Mouse (Mus musculus) kidney, adult 2 months (tissue): ENCODE measurements around the gene Apobec3. TPM values are rescaled to one million over a fixed set of nuclear protein-coding genes. Genes with fewer than 3 reads are reported as not detected.
A peak's percentile ranks its signal among the peaks of the same experiment; 100 is the strongest.
"Not testable (repeated sequence)": the region's sequence is repeated elsewhere in the genome, so short reads cannot be mapped to it uniquely, and the experiment has no call there.

Source experiments
- DNase-seq: peaks from one replicate; pipeline ENCODE4 v3.0.0; 2021
- H3K27ac ChIP-seq: fragments of 200-500 bp; 2 replicates; pipeline ENCODE4 v1.5.1; 2012; ENCODE audit warnings: low read depth, low read length, control low read depth, inconsistent platforms; ENCODE audit not compliant: insufficient read depth
- H3K27me3 ChIP-seq: fragments of 200-500 bp; replicated peaks from 2 replicates; pipeline ENCODE4 v1.6.1; 2012; ENCODE audit warnings: mild to moderate bottlenecking, moderate library complexity, low read length, inconsistent platforms; ENCODE audit not compliant: control insufficient read depth, insufficient read depth
- H3K36me3 ChIP-seq: fragments of 200-500 bp; 2 replicates; pipeline ENCODE4 v1.6.1; 2012; ENCODE audit warnings: mild to moderate bottlenecking, moderate library complexity, low read length, inconsistent platforms; ENCODE audit not compliant: control insufficient read depth, insufficient read depth
- H3K4me1 ChIP-seq: fragments of 200-500 bp; 2 replicates; pipeline ENCODE4 v1.6.1; 2011; ENCODE audit warnings: low read length; ENCODE audit not compliant: control insufficient read depth, insufficient read depth
- H3K4me3 ChIP-seq: fragments of 200-500 bp; 2 replicates; pipeline ENCODE4 v1.5.1; 2011; ENCODE audit warnings: mild to moderate bottlenecking, low read depth, low read length, control low read depth; ENCODE audit not compliant: insufficient read depth
- CTCF ChIP-seq: fragments of 200-500 bp; conservative IDR thresholded peaks from 2 replicates; pipeline ENCODE4 v1.5.1; 2011; ENCODE audit warnings: low read depth, mild to moderate bottlenecking, control low read depth, low read length, moderate library complexity, mixed read lengths; ENCODE audit not compliant: insufficient read depth, insufficient read length
- POLR2A ChIP-seq: fragments of 200-500 bp; IDR thresholded peaks from one replicate; pipeline ENCODE4 v1.6.1; 2011; ENCODE audit warnings: low read depth, low read length, control low read depth
- WGBS: fragments of 180-500 bp; shearing (Covaris S2); methylation state at CpG from one replicate; pipeline ENCODE4 v1.1.7; 2018; 5-methylcytosine and 5-hydroxymethylcytosine counted together
- polyA plus RNA-seq: library from polyadenylated mRNA; depleted of rRNA; stranded (reverse); fragments of >200 nt; gene quantifications from 2 replicates; pipeline ENCODE4 v1.2.3, GENCODE M21; 2012

The Apobec3 gene
- polyA plus RNA-seq, 1 experiment = 13.4 TPM

DNA sequence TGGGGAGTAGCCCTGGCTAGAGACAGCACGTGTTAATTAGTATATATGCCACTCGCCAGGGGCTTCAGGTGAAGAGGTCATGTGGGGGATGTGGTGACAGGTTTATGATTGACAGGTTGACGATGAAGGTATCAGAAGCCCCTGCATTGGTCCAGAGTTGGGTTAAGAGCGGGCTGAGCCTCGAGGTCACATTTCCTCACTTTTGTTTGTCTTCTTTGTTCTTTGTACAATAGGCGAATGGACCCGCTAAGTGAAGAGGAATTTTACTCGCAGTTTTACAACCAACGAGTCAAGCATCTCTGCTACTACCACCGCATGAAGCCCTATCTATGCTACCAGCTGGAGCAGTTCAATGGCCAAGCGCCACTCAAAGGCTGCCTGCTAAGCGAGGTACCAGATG lies 13.8 kb downstream of the Apobec3 start:
- TF ChIP-seq CTCF (no peak), POLR2A (no peak)
- Histone ChIP-seq H3K36me3 (no peaks in the 10 kb centered on the region), H3K4me1 (no peaks in the 10 kb centered on the region), H3K27me3 (no peaks in the 10 kb centered on the region), H3K4me3 (no peak overlapping the region), H3K27ac (no peak overlapping the region)
- no peak for DNase-seq
- 65% methylated on average over 12 of the region's 12 CpGs for WGBS

GRCm38 (mm10) chr15:79906855-79907254 lies 15.4 kb downstream of the Apobec3 start:
- DNase-seq = no peak
- TF ChIP-seq CTCF = no peak
- no peak for TF ChIP-seq POLR2A

DNA sequence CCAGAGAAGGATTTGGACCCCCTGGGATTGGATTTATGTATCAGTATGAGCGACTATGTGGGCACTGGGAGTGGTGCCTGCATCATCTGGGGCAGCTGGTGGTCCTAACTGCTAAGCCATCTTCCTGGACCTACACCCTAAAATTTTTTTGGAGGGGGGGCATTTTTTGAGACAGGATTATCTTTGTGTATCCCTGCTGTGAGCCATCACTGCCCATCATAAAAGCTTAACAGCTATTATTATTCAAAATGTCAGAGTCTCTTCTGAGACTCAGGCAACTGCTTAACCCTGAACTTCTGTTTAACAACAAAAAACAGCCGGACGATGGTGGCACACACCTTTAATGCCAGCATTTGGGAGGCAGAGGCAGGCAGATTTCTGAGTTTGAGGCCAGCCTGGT lies 17.5 kb downstream of the Apobec3 start:
- not testable (repeated sequence) for DNase-seq, H3K36me3 ChIP-seq, H3K27ac ChIP-seq, H3K27me3 ChIP-seq, H3K4me3 ChIP-seq, H3K4me1 ChIP-seq
- 89% methylated on average over 3 of the region's 3 CpGs for whole genome bisulfite sequencing

More at GRCm38 (mm10) chr15:79906855-79907254, 15.4 kb downstream of the Apobec3 start:
- Histone ChIP-seq H3K4me3 (no peak overlapping the region), H3K27me3 (no peaks in the 10 kb centered on the region), H3K36me3 (no peaks in the 10 kb centered on the region), H3K4me1 (no peaks in the 10 kb centered on the region), H3K27ac (no peak overlapping the region)
- 59% methylated on average over 14 of the region's 14 CpGs for WGBS

GRCm38 (mm10) chr15:79910812-79911211 lies 19.4 kb downstream of the Apobec3 start:
- H3K27ac ChIP-seq, H3K36me3 ChIP-seq, H3K4me1 ChIP-seq, H3K27me3 ChIP-seq, H3K4me3 ChIP-seq, DNase-seq: not testable (repeated sequence)
- 79% methylated on average over 1 of the region's 1 CpGs for WGBS

DNA sequence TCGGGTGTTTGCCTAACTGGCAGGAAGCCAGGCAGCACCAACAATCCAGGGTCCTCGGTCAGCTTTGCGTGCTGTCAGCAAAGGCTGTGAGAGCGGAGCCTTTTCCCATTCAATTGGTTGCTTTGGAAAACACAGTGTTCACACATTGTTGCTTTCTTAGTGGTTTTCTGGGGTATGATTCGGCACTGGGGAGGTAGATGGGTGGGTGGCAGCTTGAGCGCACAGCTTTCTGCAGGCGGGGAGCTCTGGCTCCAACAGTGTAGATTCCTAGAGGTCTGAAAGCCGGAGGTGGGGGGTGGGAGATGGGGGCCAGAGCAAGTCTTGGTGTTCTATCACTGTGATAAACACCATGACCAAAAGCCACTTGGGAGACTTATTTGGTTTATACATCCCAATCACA lies 19.9 kb downstream of the Apobec3 start:
- no peaks in the 10 kb centered on the region for H3K36me3 ChIP-seq
- H3K27ac ChIP-seq = no peak overlapping the region
- no peak for DNase-seq
- H3K4me1 ChIP-seq = no peaks in the 10 kb centered on the region
- 85% methylated on average over 8 of the region's 8 CpGs for WGBS
- H3K27me3 ChIP-seq = no peaks in the 10 kb centered on the region
- TF ChIP-seq CTCF (no peak), POLR2A (no peak)
- H3K4me3 ChIP-seq = no peak overlapping the region

DNA sequence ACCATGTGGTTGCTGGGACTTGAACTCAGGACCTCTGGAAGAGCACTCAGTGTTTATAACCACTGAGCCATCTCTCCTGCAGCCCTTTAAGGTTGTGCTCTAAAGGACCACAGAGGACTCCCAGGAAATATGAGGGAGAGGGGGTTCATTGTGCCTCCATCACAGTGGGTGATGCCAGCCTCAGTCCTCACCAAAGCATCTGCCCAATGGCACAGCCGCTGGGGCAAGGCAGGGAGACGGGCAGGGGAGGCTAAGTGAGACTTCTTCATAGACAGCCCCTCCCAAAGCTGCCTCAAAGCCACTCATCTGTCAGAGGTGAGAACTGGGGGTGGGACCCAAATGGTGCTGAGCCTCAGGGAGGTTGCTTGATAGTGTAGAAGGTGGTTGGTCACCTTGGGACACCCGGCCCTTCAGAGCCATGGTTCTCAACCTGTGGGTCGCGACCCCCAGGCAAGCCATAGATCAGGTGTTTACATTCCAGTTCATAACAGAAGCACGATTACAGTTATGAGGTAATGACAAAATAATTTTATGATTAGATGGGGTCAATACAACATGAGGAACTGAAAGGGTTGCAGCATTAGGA lies 22.4 kb downstream of the Apobec3 start:
- H3K27ac ChIP-seq = no peak overlapping the region
- no peak overlapping the region for H3K4me3 ChIP-seq
- H3K36me3 ChIP-seq = no peaks in the 10 kb centered on the region
- DNase-seq = no peak
- H3K4me1 ChIP-seq = no peaks in the 10 kb centered on the region
- WGBS = 81% methylated on average over 6 of the region's 6 CpGs
- no peak for TF ChIP-seq CTCF
- H3K27me3 ChIP-seq = no peaks in the 10 kb centered on the region

DNA sequence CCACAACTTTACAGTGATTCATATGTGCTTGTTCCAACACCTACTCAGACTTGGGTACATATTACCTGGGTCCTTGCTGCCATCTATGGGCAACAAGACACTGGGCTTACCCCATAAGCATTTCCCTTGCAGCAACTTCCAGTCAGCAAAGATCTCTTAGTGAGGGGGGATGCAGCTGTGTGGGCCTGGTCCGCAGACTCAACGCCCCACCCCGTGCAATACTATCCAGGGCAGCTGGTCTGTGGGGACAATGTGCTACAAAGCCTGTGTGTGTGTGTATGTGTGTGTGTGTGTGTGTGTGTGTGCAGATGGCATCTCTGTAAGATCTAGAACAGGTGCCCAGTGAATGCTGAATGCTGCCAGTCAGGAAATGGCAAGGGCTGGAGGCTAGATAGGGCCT lies 22.9 kb downstream of the Apobec3 start:
- 74% methylated on average over 3 of the region's 3 CpGs for WGBS
- TF ChIP-seq CTCF = no peak; the same call in 1 of the 2 replicates
- TF ChIP-seq POLR2A = no peak
- peak; percentile 19 for DNase-seq
- H3K4me1 ChIP-seq = no peaks in the 10 kb centered on the region
- H3K36me3 ChIP-seq = no peaks in the 10 kb centered on the region
- no peak overlapping the region for H3K4me3 ChIP-seq
- no peak overlapping the region for H3K27ac ChIP-seq
- H3K27me3 ChIP-seq = no peaks in the 10 kb centered on the region

- Histone ChIP-seq H3K4me1 (no peaks in the 10 kb centered on the region), H3K27me3 (no peaks in the 10 kb centered on the region), H3K27ac (no peak overlapping the region), H3K36me3 (no peaks in the 10 kb centered on the region), H3K4me3 (no peak overlapping the region)
- DNase-seq = no peak
- WGBS = 78% methylated on average over 5 of the region's 5 CpGs
- TF ChIP-seq CTCF = no peak
- no peak for TF ChIP-seq POLR2A
Measured at GRCm38 (mm10) chr15:79916150-79916549, 24.7 kb downstream of the Apobec3 start.
